Mouse (Mus musculus) embryo, embryonic 11.5 days (tissue): ENCODE data around the gene B230217C12Rik.
"Not testable (repeated sequence)": the region's sequence is repeated elsewhere in the genome, so short reads cannot be mapped to it uniquely, and the experiment has no call there.

Experiments used
- DNase-seq: peaks from one replicate; pipeline ENCODE4 v3.0.0-alpha.2; 2012; ENCODE audit warnings: low read depth, low spot score

B230217C12Rik gene

GRCm38 (mm10) chr11:97825971-97826370, 14.6 kb upstream of the B230217C12Rik start:
- DNase-seq = no peak

GRCm38 (mm10) chr11:97826414-97826813, 14.2 kb upstream of the B230217C12Rik start:
- no peak for DNase-seq

- DNase-seq = no peak
Observed at GRCm38 (mm10) chr11:97827654-97828053, 12.9 kb upstream of the B230217C12Rik start.

GRCm38 (mm10) chr11:97829365-97829764, 11.2 kb upstream of the B230217C12Rik start:
- DNase-seq = no peak

- no peak for DNase-seq
Observed at GRCm38 (mm10) chr11:97829913-97830476, 10.6 kb upstream of the B230217C12Rik start.

- no peak for DNase-seq
Observed at GRCm38 (mm10) chr11:97830501-97830900, 10.1 kb upstream of the B230217C12Rik start.

- DNase-seq = no peak
Observed at GRCm38 (mm10) chr11:97832001-97832400, 8.6 kb upstream of the B230217C12Rik start.

- no peak for DNase-seq
Observed at GRCm38 (mm10) chr11:97833352-97833751, 7.2 kb upstream of the B230217C12Rik start.

- no peak for DNase-seq
Observed at GRCm38 (mm10) chr11:97836541-97836940, 4.0 kb upstream of the B230217C12Rik start.

- DNase-seq = not testable (repeated sequence)
Observed at GRCm38 (mm10) chr11:97837051-97837450, 3.5 kb upstream of the B230217C12Rik start.

GRCm38 (mm10) chr11:97837641-97838149, 2.9 kb upstream of the B230217C12Rik start:
- DNase-seq = no peak

GRCm38 (mm10) chr11:97838779-97839440, 1.7 kb upstream of the B230217C12Rik start:
- DNase-seq = no peak

GRCm38 (mm10) chr11:97839441-97840134, 992 bp upstream of the B230217C12Rik start:
- DNase-seq = no peak

GRCm38 (mm10) chr11:97840135-97840490, 467 bp upstream of the B230217C12Rik start:
- DNase-seq = no peak

GRCm38 (mm10) chr11:97840991-97841661, 546 bp downstream of the B230217C12Rik start:
- peak; percentile 76 for DNase-seq

- no peak for DNase-seq
Observed at GRCm38 (mm10) chr11:97842001-97842400, 1.4 kb downstream of the B230217C12Rik start.

GRCm38 (mm10) chr11:97850367-97850766, 9.8 kb downstream of the B230217C12Rik start:
- DNase-seq = no peak

- DNase-seq = no peak
Observed at GRCm38 (mm10) chr11:97851601-97852000, 11.0 kb downstream of the B230217C12Rik start.

GRCm38 (mm10) chr11:97855473-97855872, 14.9 kb downstream of the B230217C12Rik start:
- no peak for DNase-seq

GRCm38 (mm10) chr11:97862148-97862547, 21.6 kb downstream of the B230217C12Rik start:
- no peak for DNase-seq

- no peak for DNase-seq
Observed at GRCm38 (mm10) chr11:97865421-97865820, 24.8 kb downstream of the B230217C12Rik start.
